Mouse (Mus musculus): ENCODE results near the gene Trp53i13.

GRCm38 (mm10) chr11:77494344-77494676 is 21.5 kb downstream of the Trp53i13 start:
- TF ChIP-seq CTCF (IDR thresholded peaks at IDR 0.05; ENCODE audit: low read depth, low read length) = no peak
- no peak for TF ChIP-seq POLR2A (IDR thresholded peaks at IDR 0.05; ENCODE audit: extremely low read depth, insufficient read depth, low read length)
